Mouse (Mus musculus) induced T-regulatory cell, adult 2 months (primary cell): ENCODE results near the gene Slc37a4.

Source experiments
- DNase-seq: peaks from one replicate; pipeline ENCODE4 v3.0.0-alpha.2; 2012; ENCODE audit warnings: low read depth

Gene Slc37a4

DNA sequence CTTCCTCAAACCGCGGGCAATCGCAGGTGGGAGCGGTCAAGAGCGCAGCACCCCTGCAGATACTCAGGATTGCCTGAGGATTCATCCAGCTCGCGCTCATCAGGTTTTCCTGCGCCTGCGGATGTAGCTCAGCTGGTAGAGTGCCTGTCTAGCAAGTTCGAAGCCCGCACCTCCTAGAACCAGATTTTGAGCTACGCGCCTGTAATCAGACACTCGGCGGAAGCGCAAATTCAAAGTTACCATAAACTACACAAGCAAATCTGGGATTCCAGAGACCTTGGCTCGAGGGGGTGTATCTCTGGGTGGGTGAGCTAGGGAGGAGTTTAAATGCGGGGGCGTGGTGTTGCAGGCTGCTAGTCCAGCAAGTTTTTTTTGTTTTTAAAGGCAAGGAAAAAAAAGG, 44.3 kb downstream of the Slc37a4 start, which contains the start of gene Foxr1:
Gene Foxr1, minus strand, starts transcription at position 176 of the 400 bp plus-strand sequence.
- no peak for DNase-seq

GRCm38 (mm10) chr9:44444402-44445025, 47.9 kb downstream of the Slc37a4 start:
- peak; percentile 25 for DNase-seq

DNA sequence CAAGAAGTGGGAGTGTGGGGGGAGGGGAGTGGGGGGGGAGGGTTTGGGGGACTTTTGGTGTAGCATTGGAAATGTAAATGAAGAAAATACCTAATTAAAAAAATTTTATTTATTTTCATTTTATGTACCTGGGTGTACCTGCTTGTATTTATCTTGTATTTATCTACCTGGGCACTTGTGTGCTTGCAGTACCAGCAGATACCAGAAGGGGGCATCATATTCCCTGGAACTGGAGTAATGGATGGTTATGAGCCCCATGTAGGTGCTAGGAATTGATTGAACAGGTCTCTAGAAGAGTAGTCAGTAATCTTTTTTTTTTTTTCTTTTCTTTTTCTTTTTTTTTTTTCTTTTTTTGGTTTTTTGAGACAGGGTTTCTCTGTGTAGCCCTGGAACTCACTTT, 53.7 kb downstream of the Slc37a4 start:
- DNase-seq = peak; percentile 72
